8 mouse cellular contexts compared by ENCODE assay signal in genomic region chr19:7040637-7041130, GRCm38 (mm10). TPM values are rescaled to one million over a fixed set of nuclear protein-coding genes. Genes with fewer than 3 reads are reported as not detected.
DNase-seq lines count a peak whose midpoint lies in the region; ATAC-seq lines count a peak whose summit lies in the region.

No protein-coding gene starts in this region.

- H3K9me3 ChIP-seq in lung, embryonic 16.5 days (ENCODE audit: control insufficient read depth, low read length): no peaks in the 10 kb centered on the region
- no peaks in the 10 kb centered on the region for H3K9me3 ChIP-seq in embryonic facial prominence, embryonic 15.5 days (replicated peaks)
- no peaks in the 10 kb centered on the region for H3K9me3 ChIP-seq in limb, embryonic 10.5 days (replicated peaks)
- no peaks in the 10 kb centered on the region for H3K9me3 ChIP-seq in neural tube, embryonic 14.5 days (ENCODE audit: control insufficient read depth, low read length)

- peak; percentile 3; the same call in 1 of the 2 replicates for ATAC-seq in lung, embryonic 16.5 days (ENCODE audit: low read depth)
- no peak for ATAC-seq in embryonic facial prominence, embryonic 15.5 days (ENCODE audit: insufficient number of reproducible peaks, low FRiP score, low TSS enrichment, low read depth)
- no peak for ATAC-seq in neural tube, embryonic 14.5 days (ENCODE audit: low read depth)

- peaks cover 13% of the 10 kb centered on the region for H3K4me1 ChIP-seq in lung, embryonic 16.5 days (replicated peaks; ENCODE audit: control insufficient read depth, insufficient read depth, low read length)
- peaks cover 20% of the 10 kb centered on the region for H3K4me1 ChIP-seq in embryonic facial prominence, embryonic 15.5 days
- peaks cover 16% of the 10 kb centered on the region for H3K4me1 ChIP-seq in limb, embryonic 10.5 days
- peaks cover 22% of the 10 kb centered on the region for H3K4me1 ChIP-seq in neural tube, embryonic 14.5 days (ENCODE audit: control insufficient read depth, insufficient read depth, low read length)

- 18% methylated on average over 13 of the region's 13 CpGs for WGBS in lung, embryonic 16.5 days
- 21% methylated on average over 13 of the region's 13 CpGs for WGBS in embryonic facial prominence, embryonic 15.5 days
- 29% methylated on average over 13 of the region's 13 CpGs for WGBS in limb, embryonic 10.5 days
- 26% methylated on average over 13 of the region's 13 CpGs for WGBS in neural tube, embryonic 14.5 days

- H3K4me2 ChIP-seq in lung, embryonic 16.5 days (ENCODE audit: low read depth, low read length): peak overlapping the region; percentile 91
- peak overlapping the region; percentile 83 for H3K4me2 ChIP-seq in embryonic facial prominence, embryonic 15.5 days (replicated peaks)
- peak overlapping the region; percentile 66 for H3K4me2 ChIP-seq in neural tube, embryonic 14.5 days (ENCODE audit: low read depth, low read length)

- no peaks in the 10 kb centered on the region; the same call in 1 of the 2 replicates for H3K36me3 ChIP-seq in lung, embryonic 16.5 days (ENCODE audit: control insufficient read depth, insufficient read depth, low read length)
- peaks cover 2% of the 10 kb centered on the region; the same call in 1 of the 2 replicates for H3K36me3 ChIP-seq in embryonic facial prominence, embryonic 15.5 days
- peaks cover 30% of the 10 kb centered on the region for H3K36me3 ChIP-seq in limb, embryonic 10.5 days
- no peaks in the 10 kb centered on the region for H3K36me3 ChIP-seq in neural tube, embryonic 14.5 days (ENCODE audit: control insufficient read depth, insufficient read depth, low read length)

- H3K4me3 ChIP-seq in lung, embryonic 16.5 days (ENCODE audit: low read length): peak overlapping the region; percentile 70
- H3K4me3 ChIP-seq in embryonic facial prominence, embryonic 15.5 days (replicated peaks): peak overlapping the region; percentile 52
- H3K4me3 ChIP-seq in limb, embryonic 10.5 days: peak overlapping the region; percentile 77
- H3K4me3 ChIP-seq in neural tube, embryonic 14.5 days (ENCODE audit: low read depth, low read length): peak overlapping the region; percentile 38

- H3K27ac ChIP-seq in lung, embryonic 16.5 days (ENCODE audit: low read length): peak overlapping the region; percentile 98
- H3K27ac ChIP-seq in embryonic facial prominence, embryonic 15.5 days (replicated peaks): peak overlapping the region; percentile 94
- H3K27ac ChIP-seq in limb, embryonic 10.5 days: peak overlapping the region; percentile 89
- H3K27ac ChIP-seq in neural tube, embryonic 14.5 days (ENCODE audit: low read depth, low read length): peak overlapping the region; percentile 84

- H3K27me3 ChIP-seq in lung, embryonic 16.5 days (ENCODE audit: control insufficient read depth, insufficient read depth, low read depth, low read length): no peaks in the 10 kb centered on the region
- H3K27me3 ChIP-seq in embryonic facial prominence, embryonic 15.5 days: no peaks in the 10 kb centered on the region
- no peaks in the 10 kb centered on the region for H3K27me3 ChIP-seq in limb, embryonic 10.5 days (ENCODE audit: low read depth, poor library complexity, severe bottlenecking)
- no peaks in the 10 kb centered on the region for H3K27me3 ChIP-seq in neural tube, embryonic 14.5 days (ENCODE audit: control insufficient read depth, insufficient read depth, low read length)

- H3K9ac ChIP-seq in lung, embryonic 16.5 days (ENCODE audit: low read length): peak overlapping the region; percentile 92
- H3K9ac ChIP-seq in embryonic facial prominence, embryonic 15.5 days: peak overlapping the region; percentile 68
- peak overlapping the region; percentile 44 for H3K9ac ChIP-seq in neural tube, embryonic 14.5 days (replicated peaks; ENCODE audit: low read depth, low read length)

- DNase-seq in lung, postnatal 25 days (ENCODE audit: low spot score): no peak
- no peak for DNase-seq in limb, embryonic 10.5 days (ENCODE audit: low spot score)
- DNase-seq in c-Kit-positive CD71-positive TER-119-positive erythroid progenitor cells, embryonic 14.5 days (ENCODE audit: low spot score): no peak
- no peak for DNase-seq in B cell, adult 2 months
- DNase-seq in urinary bladder, postnatal 14 days (ENCODE audit: low spot score): no peak

RNA-seq across cellular contexts. Expression of gene Stip1, which starts 0.9 kb away (rescaled TPM):
- polyA plus RNA-seq in lung, embryonic 16.5 days (2015; fragmentation: Nextera tagmentation; extraction: Ambion mirVana): 220 and 243 TPM in 2 replicates
- 228 and 244 TPM in 2 replicates for polyA plus RNA-seq in embryonic facial prominence, embryonic 15.5 days (2015; fragmentation: Nextera tagmentation; extraction: Ambion mirVana)
- polyA plus RNA-seq in limb, embryonic 10.5 days (2016; fragmentation: Nextera tagmentation; extraction: Ambion mirVana): 455 and 483 TPM in 2 replicates
- polyA plus RNA-seq in neural tube, embryonic 14.5 days (2014; fragmentation: Nextera tagmentation; extraction: Ambion mirVana): 207 and 215 TPM in 2 replicates

RNA-seq across cellular contexts. Expression of gene Macrod1, which starts 15.9 kb away (rescaled TPM):
- 15.3 and 17.6 TPM in 2 replicates for polyA plus RNA-seq in lung, embryonic 16.5 days (2015; fragmentation: Nextera tagmentation; extraction: Ambion mirVana)
- polyA plus RNA-seq in embryonic facial prominence, embryonic 15.5 days (2015; fragmentation: Nextera tagmentation; extraction: Ambion mirVana): 22.1 and 26.6 TPM in 2 replicates
- 2.8 and 4.4 TPM in 2 replicates for polyA plus RNA-seq in limb, embryonic 10.5 days (2016; fragmentation: Nextera tagmentation; extraction: Ambion mirVana)
- 4.7 and 5.6 TPM in 2 replicates for polyA plus RNA-seq in neural tube, embryonic 14.5 days (2014; fragmentation: Nextera tagmentation; extraction: Ambion mirVana)

RNA-seq across cellular contexts. Expression of gene Fermt3, which starts 21.4 kb away (rescaled TPM):
- polyA plus RNA-seq in lung, embryonic 16.5 days (2015; fragmentation: Nextera tagmentation; extraction: Ambion mirVana): 11.1 and 15.6 TPM in 2 replicates
- polyA plus RNA-seq in embryonic facial prominence, embryonic 15.5 days (2015; fragmentation: Nextera tagmentation; extraction: Ambion mirVana): 12.4 and 14.2 TPM in 2 replicates
- polyA plus RNA-seq in limb, embryonic 10.5 days (2016; fragmentation: Nextera tagmentation; extraction: Ambion mirVana): 7.0 and 7.5 TPM in 2 replicates
- 1.9 and 4.9 TPM in 2 replicates for polyA plus RNA-seq in neural tube, embryonic 14.5 days (2014; fragmentation: Nextera tagmentation; extraction: Ambion mirVana)

RNA-seq across cellular contexts. Expression of gene Trpt1, which starts 44.8 kb away (rescaled TPM):
- 10.9 and 12.3 TPM in 2 replicates for polyA plus RNA-seq in lung, embryonic 16.5 days (2015; fragmentation: Nextera tagmentation; extraction: Ambion mirVana)
- polyA plus RNA-seq in embryonic facial prominence, embryonic 15.5 days (2015; fragmentation: Nextera tagmentation; extraction: Ambion mirVana): 12.5 and 12.7 TPM in 2 replicates
- polyA plus RNA-seq in limb, embryonic 10.5 days (2016; fragmentation: Nextera tagmentation; extraction: Ambion mirVana): 7.4 and 10.6 TPM in 2 replicates
- 22.2 and 29.8 TPM in 2 replicates for polyA plus RNA-seq in neural tube, embryonic 14.5 days (2014; fragmentation: Nextera tagmentation; extraction: Ambion mirVana)

RNA-seq across cellular contexts. Expression of gene Nudt22, which starts 44.8 kb away (rescaled TPM):
- 22.6 and 23.7 TPM in 2 replicates for polyA plus RNA-seq in lung, embryonic 16.5 days (2015; fragmentation: Nextera tagmentation; extraction: Ambion mirVana)
- polyA plus RNA-seq in embryonic facial prominence, embryonic 15.5 days (2015; fragmentation: Nextera tagmentation; extraction: Ambion mirVana): 22.2 and 24.1 TPM in 2 replicates
- 21.1 and 21.2 TPM in 2 replicates for polyA plus RNA-seq in limb, embryonic 10.5 days (2016; fragmentation: Nextera tagmentation; extraction: Ambion mirVana)
- polyA plus RNA-seq in neural tube, embryonic 14.5 days (2014; fragmentation: Nextera tagmentation; extraction: Ambion mirVana): 22.0 and 22.6 TPM in 2 replicates
